Mouse (Mus musculus) lung, adult 2 months (tissue): ENCODE measurements at regions not wholly inside any gene's neighbourhood (a gene's known extent, or its start where the extent isn't known, plus 50 kb on each side); places are given as distances from the start of the nearest gene placed in this dataset.

Source experiments
- DNase-seq: peaks from one replicate; pipeline ENCODE4 v3.0.0; 2022
- H3K4me1 ChIP-seq: fragments of 200-500 bp; 2 replicates; pipeline ENCODE4 v1.6.1; 2011; ENCODE audit warnings: low read length; ENCODE audit not compliant: control insufficient read depth, insufficient read depth
- H3K4me3 ChIP-seq: fragments of 200-500 bp; replicated peaks from 2 replicates; pipeline ENCODE3; 2011; ENCODE audit warnings: low read depth, mild to moderate bottlenecking, control low read depth, low read length; ENCODE audit errors: extremely low read depth
- CTCF ChIP-seq: fragments of 200-500 bp; IDR thresholded peaks from 2 replicates; pipeline ENCODE4 v1.5.1; 2011; ENCODE audit warnings: mild to moderate bottlenecking, low read length, control low read depth; ENCODE audit not compliant: insufficient read depth
- POLR2A ChIP-seq: fragments of 200-500 bp; IDR thresholded peaks from 2 replicates; pipeline ENCODE4 v1.6.1; 2011; ENCODE audit warnings: low read depth, mild to moderate bottlenecking, control low read depth, low read length, borderline replicate concordance; ENCODE audit errors: extremely low read depth
- WGBS: fragments of 180-500 bp; shearing (Covaris S2); methylation state at CpG from one replicate; pipeline ENCODE4 v1.1.7; 2018; 5-methylcytosine and 5-hydroxymethylcytosine counted together

- TF ChIP-seq POLR2A (no peak), CTCF (no peak)
- no peak for DNase-seq
- Histone ChIP-seq H3K4me1 (no peaks in the 10 kb centered on the region), H3K4me3 (no peak overlapping the region)
- 75% methylated on average over 4 of the region's 4 CpGs for WGBS
Measured at GRCm38 (mm10) chr12:90946528-90946918, 208.3 kb upstream of the Dio2 start.

- Histone ChIP-seq H3K4me3 (no peak overlapping the region), H3K4me1 (no peaks in the 10 kb centered on the region)
- DNase-seq: no peak
- TF ChIP-seq POLR2A (no peak), CTCF (no peak)
- 62% methylated on average over 6 of the region's 6 CpGs for WGBS
Measured at GRCm38 (mm10) chr12:90945743-90946527, 207.7 kb upstream of the Dio2 start.

GRCm38 (mm10) chr12:90932684-90933083 is 194.4 kb upstream of the Dio2 start:
- 91% methylated on average over 8 of the region's 8 CpGs for WGBS
- Histone ChIP-seq H3K4me3 (no peak overlapping the region), H3K4me1 (no peaks in the 10 kb centered on the region)
- DNase-seq: no peak
- TF ChIP-seq CTCF: no peak
- TF ChIP-seq POLR2A: no peak

DNA sequence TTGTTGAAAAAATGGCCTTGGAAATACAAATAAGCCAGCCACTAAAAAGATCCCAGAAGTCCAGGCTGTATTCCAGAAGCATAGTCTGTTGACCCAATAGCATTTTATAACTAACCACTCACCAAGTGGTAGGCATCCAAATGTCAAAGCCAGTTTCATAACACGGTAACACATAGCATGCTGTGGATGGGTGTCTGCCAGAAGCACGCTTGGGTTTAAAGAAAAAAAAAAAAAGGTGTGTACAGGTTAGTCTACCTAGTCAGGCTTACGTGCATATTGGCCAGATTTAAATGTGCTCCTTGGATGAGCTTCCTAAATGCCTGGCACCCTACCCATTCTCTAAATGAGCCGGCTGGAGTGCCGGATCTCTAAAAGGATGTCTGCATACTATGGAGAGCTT is 194.0 kb upstream of the Dio2 start:
- DNase-seq: no peak
- TF ChIP-seq POLR2A: no peak
- TF ChIP-seq CTCF: no peak
- Histone ChIP-seq H3K4me1 (no peaks in the 10 kb centered on the region), H3K4me3 (no peak overlapping the region)
- 81% methylated on average over 5 of the region's 5 CpGs for WGBS

DNA sequence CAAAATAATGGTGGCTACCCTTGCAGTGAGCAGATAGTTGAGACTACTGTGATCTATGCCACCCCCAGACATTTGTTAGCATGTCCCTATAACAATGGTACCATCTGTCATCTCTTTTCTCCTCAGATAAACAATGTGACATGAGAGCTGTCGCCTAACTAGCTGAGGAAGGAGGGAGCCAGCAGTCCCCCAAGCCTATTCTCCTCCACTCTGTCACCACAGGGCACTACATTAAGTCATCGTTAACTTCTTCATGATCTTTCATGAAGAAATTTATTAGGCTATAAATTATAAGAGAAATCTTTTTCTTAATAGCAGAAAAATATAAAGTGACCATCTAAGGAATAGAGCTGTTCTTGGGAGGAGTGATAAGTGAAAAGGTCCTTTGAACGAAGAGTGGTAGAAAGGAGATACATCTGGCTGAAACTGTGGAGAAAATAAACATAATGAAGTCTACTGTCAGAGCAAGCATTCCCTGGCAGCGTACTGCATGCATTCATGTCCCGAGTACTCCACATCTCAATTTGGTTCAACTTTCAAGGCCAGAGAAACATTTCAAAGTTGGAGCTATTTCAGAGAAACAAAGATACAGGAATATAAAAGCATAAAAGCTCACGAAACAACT is 192.0 kb upstream of the Dio2 start:
- no peak overlapping the region for H3K4me3 ChIP-seq
- TF ChIP-seq POLR2A (no peak), CTCF (no peak)
- WGBS: 50% methylated on average over 6 of the region's 6 CpGs
- DNase-seq: no peak
- no peaks in the 10 kb centered on the region for H3K4me1 ChIP-seq

GRCm38 (mm10) chr12:90923603-90924002 is 185.4 kb upstream of the Dio2 start:
- WGBS: 75% methylated on average over 2 of the region's 2 CpGs
- TF ChIP-seq CTCF (no peak), POLR2A (no peak)
- no peaks in the 10 kb centered on the region for H3K4me1 ChIP-seq
- H3K4me3 ChIP-seq: no peak overlapping the region
- no peak for DNase-seq

DNA sequence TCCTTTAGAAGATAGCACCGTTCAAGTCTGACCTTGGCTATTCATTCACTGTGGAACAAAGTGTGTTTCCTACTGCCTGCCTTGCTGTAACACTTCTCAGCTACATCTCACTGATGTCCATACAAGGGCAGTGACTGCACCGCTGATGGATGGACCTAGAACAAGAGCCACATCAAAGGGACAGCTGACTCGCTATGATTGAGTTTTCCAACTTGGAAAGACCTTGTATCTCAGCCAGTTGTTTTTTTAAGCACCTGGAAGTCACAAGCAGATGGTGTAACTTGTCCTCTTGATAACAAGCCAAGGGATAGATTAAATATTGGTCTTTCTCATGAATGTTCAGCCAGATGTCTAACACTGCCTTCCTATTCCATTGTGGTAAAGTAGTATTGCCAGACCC is 184.9 kb upstream of the Dio2 start:
- Histone ChIP-seq H3K4me3 (no peak overlapping the region), H3K4me1 (no peaks in the 10 kb centered on the region)
- no peak for DNase-seq
- WGBS: 44% methylated on average over 3 of the region's 3 CpGs
- TF ChIP-seq CTCF (no peak), POLR2A (no peak)

DNA sequence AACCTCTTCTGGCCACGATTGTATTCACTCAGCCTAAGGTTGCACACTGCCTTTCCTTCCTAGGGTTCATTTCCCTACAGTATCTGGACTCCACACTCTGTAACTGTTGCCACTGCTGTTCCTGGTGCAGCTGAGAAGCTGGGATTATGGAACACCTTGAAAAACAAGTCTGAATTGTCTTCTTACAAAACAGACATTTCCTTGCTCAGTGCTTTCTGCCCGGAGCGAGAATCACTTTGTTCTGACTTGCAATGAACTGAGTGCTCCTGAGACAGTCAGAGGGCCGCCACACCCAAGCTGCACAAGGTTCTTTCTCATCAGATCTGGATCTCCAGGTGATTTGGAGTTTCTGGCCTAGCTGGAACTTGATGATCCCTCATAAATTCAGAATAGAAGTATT is 183.0 kb upstream of the Dio2 start:
- no peak overlapping the region for H3K4me3 ChIP-seq
- DNase-seq: no peak
- TF ChIP-seq CTCF: no peak
- no peak for TF ChIP-seq POLR2A
- H3K4me1 ChIP-seq: no peaks in the 10 kb centered on the region
- 79% methylated on average over 4 of the region's 4 CpGs for WGBS

DNA sequence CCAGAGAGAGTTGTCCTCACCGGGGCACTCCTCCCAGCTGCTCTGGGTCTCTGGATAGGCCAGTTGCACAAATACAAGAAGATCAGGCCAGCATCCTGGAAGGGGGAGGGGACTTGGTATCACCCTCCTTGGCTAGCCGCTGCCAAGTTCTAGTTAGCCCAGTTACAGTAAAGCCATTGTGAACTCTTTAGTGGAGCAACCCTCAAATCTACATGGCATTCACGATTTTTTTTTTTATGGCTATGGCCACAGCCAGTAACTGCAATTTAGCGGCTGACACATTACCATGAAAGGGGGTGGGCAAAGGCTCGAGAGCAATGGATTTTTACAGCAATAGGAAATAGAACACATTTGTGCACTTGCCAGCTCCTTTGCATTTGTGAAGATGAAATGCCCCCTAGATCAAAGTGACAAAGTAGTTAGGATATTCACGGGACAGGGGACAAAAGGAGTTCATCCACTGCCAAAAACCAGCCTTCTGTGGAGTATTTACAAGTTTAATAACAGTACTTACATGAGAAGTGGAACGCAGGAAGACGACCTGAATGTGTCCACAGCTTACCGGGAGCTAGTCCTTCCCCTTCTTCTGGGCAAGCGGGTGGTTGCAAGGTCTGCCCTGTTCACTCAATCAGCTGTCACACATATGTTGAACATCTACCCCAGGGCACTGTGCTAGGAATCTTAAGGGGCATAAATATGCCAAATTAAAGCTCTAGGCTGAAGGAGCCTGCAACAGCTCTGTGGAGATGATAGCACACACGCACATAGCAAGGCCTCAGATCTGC is 177.9 kb upstream of the Dio2 start:
- no peak for DNase-seq
- no peak for TF ChIP-seq CTCF
- TF ChIP-seq POLR2A: no peak
- H3K4me3 ChIP-seq: no peak overlapping the region
- H3K4me1 ChIP-seq: no peaks in the 10 kb centered on the region
- WGBS: 74% methylated on average over 11 of the region's 11 CpGs
